Mouse (Mus musculus): ENCODE results near the gene Rbbp8nl. TPM values are rescaled to one million over a fixed set of nuclear protein-coding genes. Genes with fewer than 3 reads are reported as not detected.
"Not testable (repeated sequence)": the region's sequence is repeated elsewhere in the genome, so short reads cannot be mapped to it uniquely, and the experiment has no call there.

Gene Rbbp8nl
- polyA plus RNA-seq, 1 experiment from 2014 or later, result not detected

DNA sequence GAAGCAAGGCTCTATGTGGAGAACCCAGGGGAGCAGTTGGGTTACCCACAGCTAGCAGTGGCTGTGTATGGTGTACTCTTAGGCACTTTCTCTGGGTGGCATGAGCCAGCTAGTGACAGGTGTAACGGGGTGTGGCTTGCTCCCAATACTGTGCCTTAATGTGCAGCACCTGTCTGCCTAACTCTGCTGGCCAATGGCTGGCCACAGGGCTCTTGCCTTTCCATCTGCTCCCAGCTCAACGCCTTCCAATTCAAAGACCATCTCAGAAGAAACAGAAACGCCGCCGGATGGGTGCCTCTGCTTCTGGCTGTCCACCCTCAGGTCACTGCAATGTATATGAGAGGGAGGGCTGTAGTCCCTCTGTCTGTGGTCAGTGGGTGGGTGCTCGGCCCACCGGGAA lies 27.8 kb downstream of the Rbbp8nl start:
- H3K4me2 ChIP-seq (replicated peaks), result no peak overlapping the region
- no peak for ATAC-seq (ENCODE audit: low FRiP score)
- H3K4me3 ChIP-seq (replicated peaks; ENCODE audit: low read length), result no peak overlapping the region
- WGBS, result 92% methylated on average over 7 of the region's 7 CpGs
- H3K9me3 ChIP-seq (ENCODE audit: control insufficient read depth, low read length), result no peaks in the 10 kb centered on the region
- H3K4me1 ChIP-seq (replicated peaks; ENCODE audit: control insufficient read depth, insufficient read depth, low read length), result peaks cover 7% of the 10 kb centered on the region
- no peak overlapping the region for H3K9ac ChIP-seq
- no peak for DNase-seq (ENCODE audit: low spot score)
- H3K27me3 ChIP-seq (ENCODE audit: control insufficient read depth, insufficient read depth, low read length), result no peaks in the 10 kb centered on the region
- peaks cover 77% of the 10 kb centered on the region for H3K36me3 ChIP-seq (replicated peaks; ENCODE audit: control insufficient read depth, insufficient read depth)
- H3K27ac ChIP-seq, result no peak overlapping the region

DNA sequence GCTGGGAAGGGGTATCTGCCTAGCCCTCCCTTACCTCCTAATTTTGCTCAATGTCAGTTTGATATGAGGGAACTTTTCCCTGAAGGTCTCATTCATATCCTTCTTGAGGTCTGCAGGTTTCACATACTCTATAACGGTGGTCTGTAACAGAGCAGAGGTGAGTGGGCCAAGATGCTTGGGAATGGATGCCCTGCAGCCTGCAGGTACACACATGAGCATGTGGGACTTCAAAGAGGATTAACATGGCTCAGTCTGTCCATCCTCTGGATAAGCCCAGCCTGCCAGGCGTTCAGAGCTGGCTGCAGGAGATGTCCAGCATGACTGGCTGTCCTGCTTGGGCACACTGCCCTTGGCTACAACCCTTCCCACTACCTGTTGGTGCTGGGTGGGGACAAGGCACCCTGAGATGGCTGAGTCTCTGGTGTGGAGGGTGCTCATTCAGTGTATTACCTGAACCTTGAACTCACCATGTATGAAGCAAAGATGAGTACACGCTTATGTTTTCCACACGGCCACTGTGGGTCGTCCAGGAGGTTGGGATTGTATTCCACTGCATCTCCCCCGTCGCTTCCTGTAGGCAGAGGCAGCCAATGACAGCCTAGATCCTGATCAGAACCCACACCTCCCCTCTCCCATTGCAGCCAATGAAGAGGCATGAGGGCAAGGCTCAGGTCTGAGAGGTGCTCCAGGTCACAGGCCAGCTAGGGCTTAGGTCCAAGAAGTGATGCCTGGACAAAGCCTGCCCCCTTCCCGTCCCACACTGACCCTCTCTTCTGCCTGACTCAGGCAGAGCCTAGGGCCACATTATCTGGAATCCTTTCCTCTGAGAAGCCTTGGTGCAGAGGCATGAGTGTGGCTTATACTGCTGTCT lies 28.8 kb downstream of the Rbbp8nl start:
- no peak for ATAC-seq (ENCODE audit: low FRiP score)

DNA sequence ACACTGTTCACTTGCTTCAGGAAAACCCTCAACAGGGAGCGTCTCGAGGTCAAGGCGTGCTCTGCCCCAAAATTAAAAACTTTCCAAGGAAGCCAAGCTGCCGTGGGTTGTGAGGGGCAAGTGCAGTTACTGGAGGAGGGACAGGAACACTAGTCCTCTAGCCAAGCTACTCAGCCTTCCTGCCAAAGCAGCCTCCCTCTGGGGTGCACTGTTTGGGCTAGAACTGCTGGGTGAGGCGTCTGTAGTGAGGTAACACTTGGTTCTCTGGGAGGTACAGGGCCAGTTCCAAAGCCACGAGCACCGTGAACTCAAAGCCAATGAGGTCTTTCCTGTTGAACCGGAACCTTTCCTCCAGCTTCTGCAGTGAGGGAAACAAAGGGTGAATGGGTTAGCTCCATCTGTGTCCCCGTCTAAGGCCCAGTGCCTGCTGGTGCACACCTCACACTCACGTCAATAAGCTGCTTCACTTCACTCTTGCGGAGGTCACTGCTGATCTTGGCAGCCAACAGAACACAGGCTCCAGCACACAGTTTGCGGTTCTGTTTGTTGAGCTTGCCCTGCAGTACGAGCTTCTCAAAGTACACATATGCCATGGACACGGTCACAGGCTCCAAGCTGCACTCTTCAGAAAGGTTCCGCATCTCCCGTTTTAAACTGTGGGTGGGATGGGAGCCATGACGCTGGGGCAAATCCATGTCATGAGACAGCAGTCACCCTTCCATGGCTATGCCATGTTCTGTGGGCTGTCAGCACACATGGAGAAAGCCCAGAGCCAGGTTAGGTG lies 29.7 kb downstream of the Rbbp8nl start:
- H3K9ac ChIP-seq, result not testable (repeated sequence)
- peaks cover 65% of the 10 kb centered on the region for H3K36me3 ChIP-seq (replicated peaks; ENCODE audit: control insufficient read depth, insufficient read depth)

More for the DNA sequence above, 28.8 kb downstream of the Rbbp8nl start:
- Histone ChIP-seq H3K27me3 (ENCODE audit: control insufficient read depth, insufficient read depth, low read length) (no peaks in the 10 kb centered on the region), H3K4me1 (replicated peaks; ENCODE audit: control insufficient read depth, insufficient read depth, low read length) (peaks cover 12% of the 10 kb centered on the region), H3K4me3 (replicated peaks; ENCODE audit: low read length) (no peak overlapping the region), H3K36me3 (replicated peaks; ENCODE audit: control insufficient read depth, insufficient read depth) (peaks cover 66% of the 10 kb centered on the region), H3K9ac (no peak overlapping the region), H3K4me2 (replicated peaks) (no peak overlapping the region), H3K27ac (no peak overlapping the region), H3K9me3 (ENCODE audit: control insufficient read depth, low read length) (no peaks in the 10 kb centered on the region)
- WGBS, result 69% methylated on average over 8 of the region's 8 CpGs
- no peak for DNase-seq (ENCODE audit: low spot score)

DNA sequence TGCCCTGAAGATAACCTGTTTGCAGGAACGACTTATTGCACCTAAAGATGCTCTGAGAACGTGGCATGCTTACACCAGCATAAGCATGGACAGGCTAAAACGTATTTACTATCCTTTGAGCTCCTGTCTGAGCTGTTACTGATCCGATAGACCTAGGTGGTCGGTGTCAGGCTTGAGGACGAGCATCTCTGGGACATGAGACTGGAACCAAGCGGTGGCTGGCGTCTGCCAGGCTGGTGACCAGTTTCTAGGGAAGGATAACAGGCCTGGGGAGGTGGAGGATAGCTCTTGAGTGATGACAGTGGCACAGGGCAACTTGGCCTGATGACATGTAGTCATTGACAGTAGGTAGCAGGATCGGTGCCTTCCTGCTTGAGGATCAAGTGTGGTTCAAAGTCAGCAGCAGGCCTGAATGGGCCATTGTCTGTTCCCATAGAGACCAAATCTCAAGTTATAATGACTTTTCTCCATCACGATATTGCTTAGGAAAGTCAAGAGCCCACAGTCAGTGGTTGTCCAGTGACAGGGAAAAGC lies 30.7 kb downstream of the Rbbp8nl start:
- not testable (repeated sequence) for DNase-seq (ENCODE audit: low spot score); H3K4me3 ChIP-seq (replicated peaks; ENCODE audit: low read length); H3K27ac ChIP-seq; H3K27me3 ChIP-seq (ENCODE audit: control insufficient read depth, insufficient read depth, low read length); ATAC-seq (ENCODE audit: low FRiP score); H3K4me2 ChIP-seq (replicated peaks); H3K9me3 ChIP-seq (ENCODE audit: control insufficient read depth, low read length); H3K9ac ChIP-seq
- 84% methylated on average over 10 of the region's 10 CpGs for WGBS
- Histone ChIP-seq H3K36me3 (replicated peaks; ENCODE audit: control insufficient read depth, insufficient read depth) (peaks cover 60% of the 10 kb centered on the region), H3K4me1 (replicated peaks; ENCODE audit: control insufficient read depth, insufficient read depth, low read length) (peaks cover 14% of the 10 kb centered on the region)

More for the DNA sequence above, 29.7 kb downstream of the Rbbp8nl start:
- H3K4me2 ChIP-seq (replicated peaks); ATAC-seq (ENCODE audit: low FRiP score); H3K4me3 ChIP-seq (replicated peaks; ENCODE audit: low read length); H3K27ac ChIP-seq; DNase-seq (ENCODE audit: low spot score); H3K9me3 ChIP-seq (ENCODE audit: control insufficient read depth, low read length); H3K27me3 ChIP-seq (ENCODE audit: control insufficient read depth, insufficient read depth, low read length): not testable (repeated sequence)
- WGBS, result 72% methylated on average over 17 of the region's 17 CpGs
- H3K4me1 ChIP-seq (replicated peaks; ENCODE audit: control insufficient read depth, insufficient read depth, low read length), result peaks cover 14% of the 10 kb centered on the region

DNA sequence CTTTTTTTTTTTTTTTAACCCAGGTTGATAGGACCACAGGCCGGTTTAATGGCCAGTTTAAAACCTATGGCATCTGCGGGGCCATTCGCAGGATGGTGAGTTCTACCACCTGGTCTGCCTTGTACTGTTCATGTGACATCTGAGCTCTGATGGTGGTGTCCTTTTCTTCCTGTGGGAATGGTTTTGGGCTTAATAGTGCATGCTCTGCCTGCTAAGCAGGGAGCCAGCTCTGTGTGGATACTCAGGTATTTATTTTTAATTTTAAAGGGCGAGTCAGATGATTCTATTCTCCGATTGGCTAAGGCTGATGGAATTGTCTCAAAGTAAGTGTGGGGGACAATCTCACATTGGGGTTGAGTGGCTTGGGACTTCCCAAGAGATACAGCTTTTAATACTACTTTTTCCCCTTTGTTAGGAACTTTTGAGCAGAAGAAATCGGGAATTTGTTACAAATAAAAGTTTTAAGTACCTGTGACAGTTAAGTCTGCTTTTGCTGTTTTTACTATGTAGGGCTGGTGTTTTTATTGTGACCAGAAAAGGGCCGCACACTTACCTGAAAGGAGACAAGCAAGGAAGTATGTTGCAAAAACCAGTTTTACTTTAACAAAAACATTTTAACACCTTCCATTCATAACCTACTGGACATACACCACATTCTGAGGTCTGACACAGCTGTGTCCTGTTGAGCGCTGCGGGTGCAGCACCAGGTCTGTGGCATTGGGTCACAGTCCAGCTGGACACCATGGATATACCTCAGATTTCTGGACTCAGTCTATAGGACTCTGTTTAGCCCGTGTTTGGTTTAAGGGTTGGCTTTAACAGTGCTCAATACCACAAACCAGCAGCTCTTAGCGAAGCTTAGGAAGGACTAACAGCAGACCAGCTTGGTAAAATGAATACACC lies 31.5 kb downstream of the Rbbp8nl start:
- 56% methylated on average over 11 of the region's 11 CpGs for WGBS
- Histone ChIP-seq H3K36me3 (replicated peaks; ENCODE audit: control insufficient read depth, insufficient read depth) (peaks cover 52% of the 10 kb centered on the region), H3K4me2 (replicated peaks) (peak overlapping the region; percentile 87), H3K27ac (peak overlapping the region; percentile 79; the same call in 1 of the 2 replicates), H3K9ac (peak overlapping the region; percentile 84), H3K9me3 (ENCODE audit: control insufficient read depth, low read length) (no peaks in the 10 kb centered on the region), H3K4me3 (replicated peaks; ENCODE audit: low read length) (peak overlapping the region; percentile 74), H3K27me3 (ENCODE audit: control insufficient read depth, insufficient read depth, low read length) (no peaks in the 10 kb centered on the region), H3K4me1 (replicated peaks; ENCODE audit: control insufficient read depth, insufficient read depth, low read length) (peaks cover 14% of the 10 kb centered on the region)
- no peak for DNase-seq (ENCODE audit: low spot score)
- ATAC-seq (ENCODE audit: low FRiP score), result no peak

DNA sequence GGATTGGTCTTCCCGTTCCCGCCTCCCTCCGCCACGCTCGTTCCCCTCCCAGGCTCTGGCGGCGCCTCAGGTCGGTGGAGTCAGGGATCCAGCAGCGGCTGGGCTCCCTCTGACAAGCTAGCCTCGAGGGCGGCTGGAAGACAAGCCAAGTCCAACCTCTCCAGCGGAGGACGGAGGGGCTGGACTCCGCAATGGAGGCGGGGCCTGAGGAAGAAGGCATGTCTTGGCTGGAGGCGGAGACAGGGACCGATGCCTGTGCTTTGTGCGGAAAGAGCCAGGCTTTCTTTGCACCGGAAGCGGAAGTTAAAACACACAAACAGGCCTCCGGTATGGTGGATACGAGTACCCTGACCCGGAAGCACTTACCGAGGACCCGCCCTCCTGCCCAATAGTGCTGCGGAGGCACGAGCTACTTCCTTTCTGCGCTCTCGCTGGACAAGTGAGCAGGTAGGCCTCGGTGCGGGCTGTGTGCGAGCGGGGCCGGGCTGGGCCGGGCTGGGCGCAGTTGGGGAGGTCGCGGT lies 32.6 kb downstream of the Rbbp8nl start, which contains the start of gene Rps21:
TSS of gene Rps21 (plus strand) at position 377 of the 521 bp plus-strand sequence.
- peak; percentile 97 for ATAC-seq (ENCODE audit: low FRiP score)

DNA sequence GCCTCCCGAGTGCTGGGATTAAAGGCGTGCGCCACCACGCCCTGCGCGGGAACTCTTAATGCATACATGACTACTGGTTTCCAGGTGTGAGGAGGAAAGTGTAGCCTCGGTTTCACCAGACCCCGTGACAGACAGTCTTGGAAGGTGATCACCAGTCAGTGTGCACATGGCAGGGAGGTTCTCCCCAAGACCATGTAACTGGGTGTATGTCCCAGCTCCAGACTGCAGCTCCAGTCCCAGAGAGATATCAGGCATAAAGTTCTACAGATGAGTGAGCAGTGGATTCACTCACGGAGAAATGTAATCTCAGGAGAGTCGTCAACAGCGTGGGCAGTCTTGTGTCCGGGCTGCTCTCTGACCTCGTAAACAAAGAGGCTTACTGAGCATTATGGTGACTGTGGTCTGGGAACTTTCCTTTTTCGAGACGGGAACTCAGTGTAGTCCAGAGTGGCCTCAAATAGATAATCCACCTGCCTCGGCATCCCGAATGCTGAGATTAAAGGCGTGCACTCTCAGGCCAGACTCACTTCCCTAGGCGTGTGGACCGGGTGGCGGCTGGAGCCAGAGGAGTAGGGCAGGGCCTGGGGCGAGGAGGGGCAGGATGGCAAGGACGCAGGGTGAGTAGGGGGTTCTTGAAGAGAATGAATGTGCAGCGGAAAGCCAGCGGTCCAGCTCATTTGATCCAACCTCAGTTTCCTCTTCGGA lies 33.2 kb downstream of the Rbbp8nl start:
- Histone ChIP-seq H3K9me3 (ENCODE audit: control insufficient read depth, low read length) (no peaks in the 10 kb centered on the region), H3K4me1 (replicated peaks; ENCODE audit: control insufficient read depth, insufficient read depth, low read length) (peaks cover 14% of the 10 kb centered on the region), H3K36me3 (replicated peaks; ENCODE audit: control insufficient read depth, insufficient read depth) (peaks cover 35% of the 10 kb centered on the region), H3K4me3 (replicated peaks; ENCODE audit: low read length) (peak overlapping the region; percentile 74), H3K27me3 (ENCODE audit: control insufficient read depth, insufficient read depth, low read length) (no peaks in the 10 kb centered on the region), H3K4me2 (replicated peaks) (peak overlapping the region; percentile 74), H3K9ac (peak overlapping the region; percentile 71), H3K27ac (peak overlapping the region; percentile 88)
- 24% methylated on average over 25 of the region's 26 CpGs for WGBS
- DNase-seq (ENCODE audit: low spot score) (no peak), ATAC-seq (ENCODE audit: low FRiP score) (peak; percentile 60)

More for the DNA sequence above, 32.6 kb downstream of the Rbbp8nl start, which contains the start of gene Rps21:
- Histone ChIP-seq H3K4me2 (replicated peaks) (peak within 1 kb of the TSS; percentile 87), H3K9me3 (ENCODE audit: control insufficient read depth, low read length) (no peaks in the 10 kb centered on the region), H3K27ac (peak within 1 kb of the TSS; percentile 88), H3K36me3 (replicated peaks; ENCODE audit: control insufficient read depth, insufficient read depth) (peaks cover 41% of the 10 kb centered on the region), H3K9ac (peak within 1 kb of the TSS; percentile 84), H3K27me3 (ENCODE audit: control insufficient read depth, insufficient read depth, low read length) (no peaks in the 10 kb centered on the region), H3K4me1 (replicated peaks; ENCODE audit: control insufficient read depth, insufficient read depth, low read length) (peaks cover 14% of the 10 kb centered on the region), H3K4me3 (replicated peaks; ENCODE audit: low read length) (peak within 1 kb of the TSS; percentile 74)
- WGBS, result under 1% methylated on average over 34 of the region's 38 CpGs
- DNase-seq (ENCODE audit: low spot score), result peak; percentile 100

DNA sequence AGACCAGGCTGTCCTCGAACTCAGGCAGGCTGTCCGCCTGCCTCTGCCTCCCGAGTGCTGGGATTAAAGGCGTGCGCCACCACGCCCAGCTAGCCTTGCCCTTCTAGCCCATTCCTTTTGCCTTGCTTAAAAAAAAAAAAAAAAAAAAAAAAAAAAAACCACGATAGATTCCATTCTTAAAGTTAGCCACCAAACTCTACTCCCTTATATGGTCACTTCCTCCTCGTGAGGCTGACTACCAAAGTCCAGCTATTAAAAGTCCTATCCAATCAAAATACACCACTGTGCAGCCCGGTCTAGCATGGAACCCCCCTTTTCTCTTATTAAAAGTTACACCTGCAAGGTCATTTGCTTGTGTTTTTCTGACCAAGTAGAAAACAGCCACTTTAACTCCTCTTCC lies 34.0 kb downstream of the Rbbp8nl start:
- DNase-seq (ENCODE audit: low spot score) (no peak), ATAC-seq (ENCODE audit: low FRiP score) (no peak)
- WGBS, result 93% methylated on average over 9 of the region's 9 CpGs
- peaks cover 27% of the 10 kb centered on the region for H3K36me3 ChIP-seq (replicated peaks; ENCODE audit: control insufficient read depth, insufficient read depth)
- H3K4me1 ChIP-seq (replicated peaks; ENCODE audit: control insufficient read depth, insufficient read depth, low read length), result peaks cover 14% of the 10 kb centered on the region
- H3K4me3 ChIP-seq (replicated peaks; ENCODE audit: low read length), result no peak overlapping the region
- H3K4me2 ChIP-seq (replicated peaks), result peak overlapping the region; percentile 74
- H3K9ac ChIP-seq, result no peak overlapping the region
- H3K27ac ChIP-seq, result no peak overlapping the region
- no peaks in the 10 kb centered on the region for H3K9me3 ChIP-seq (ENCODE audit: control insufficient read depth, low read length)
- H3K27me3 ChIP-seq (ENCODE audit: control insufficient read depth, insufficient read depth, low read length), result no peaks in the 10 kb centered on the region

All from hindbrain, embryonic 14.5 days (tissue).